Mouse (Mus musculus): ENCODE results near the gene Olfr873. TPM values are rescaled to one million over a fixed set of nuclear protein-coding genes. Genes with fewer than 3 reads are reported as not detected.
"Not testable (repeated sequence)": the region's sequence is repeated elsewhere in the genome, so short reads cannot be mapped to it uniquely, and the experiment has no call there.

The Olfr873 gene
- polyA plus RNA-seq (2015; fragmentation: Nextera tagmentation; extraction: Ambion mirVana): not detected in 2 replicates

GRCm38 (mm10) chr9:20298232-20298631, at the start of gene Olfr873:
TSS of gene Olfr873 (plus strand) at chr9:20298532.
- Histone ChIP-seq H3K27me3 (ENCODE audit: insufficient read depth, low read length) (no peaks in the 10 kb centered on the region), H3K27ac (no peak within 1 kb of the TSS), H3K4me3 (replicated peaks; ENCODE audit: low read depth, low read length) (no peak within 1 kb of the TSS), H3K36me3 (ENCODE audit: insufficient read depth, low read length) (no peaks in the 10 kb centered on the region), H3K4me1 (replicated peaks; ENCODE audit: insufficient read depth, low read length) (no peaks in the 10 kb centered on the region), H3K9ac (ENCODE audit: low read depth, low read length) (no peak within 1 kb of the TSS), H3K9me3 (replicated peaks; ENCODE audit: low read length) (no peaks in the 10 kb centered on the region), H3K4me2 (ENCODE audit: low read length) (no peak within 1 kb of the TSS)
- ATAC-seq (replicated peaks; ENCODE audit: low FRiP score, low read depth): no peak
- WGBS: 77% methylated on average over 1 of the region's 1 CpGs
- DNase-seq (ENCODE audit: low spot score): no peak
- no peak for TF ChIP-seq CTCF (IDR thresholded peaks at IDR 0.05; ENCODE audit: low read depth)

- ATAC-seq (replicated peaks; ENCODE audit: low FRiP score, low read depth): no peak
- Histone ChIP-seq H3K27me3 (ENCODE audit: insufficient read depth, low read length) (no peaks in the 10 kb centered on the region), H3K9me3 (replicated peaks; ENCODE audit: low read length) (no peaks in the 10 kb centered on the region), H3K9ac (ENCODE audit: low read depth, low read length) (no peak within 1 kb of the TSS), H3K27ac (no peak within 1 kb of the TSS), H3K36me3 (ENCODE audit: insufficient read depth, low read length) (no peaks in the 10 kb centered on the region), H3K4me3 (replicated peaks; ENCODE audit: low read depth, low read length) (no peak within 1 kb of the TSS), H3K4me2 (ENCODE audit: low read length) (no peak within 1 kb of the TSS), H3K4me1 (replicated peaks; ENCODE audit: insufficient read depth, low read length) (no peaks in the 10 kb centered on the region)
- no peak for DNase-seq (ENCODE audit: low spot score)
- 82% methylated on average over 1 of the region's 1 CpGs for WGBS
- no peak for TF ChIP-seq CTCF (IDR thresholded peaks at IDR 0.05; ENCODE audit: low read depth)
Measured at GRCm38 (mm10) chr9:20282051-20282450, 16.3 kb upstream of the Olfr873 start, which contains the start of gene Olfr39. TSS of gene Olfr39 (plus strand) at chr9:20282351.

DNA sequence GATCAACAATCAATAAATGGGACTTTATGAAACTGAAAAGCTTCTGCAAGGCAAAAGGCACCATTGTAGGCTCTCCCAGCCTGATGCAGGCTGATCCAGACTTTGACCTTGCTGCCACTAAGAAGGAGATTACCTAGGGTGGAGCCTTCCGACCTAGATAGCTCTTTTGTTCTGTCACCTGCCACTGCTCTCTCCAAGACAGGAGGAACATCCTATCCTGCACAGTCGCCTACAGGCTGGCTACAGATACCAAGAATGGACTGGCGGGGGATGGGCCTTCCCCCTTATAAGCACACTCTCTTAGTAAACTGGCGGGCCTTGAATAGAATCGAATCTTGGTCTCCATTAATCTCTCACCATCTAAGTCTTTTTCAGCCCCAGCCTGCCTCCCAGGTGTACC, 2.8 kb upstream of the Olfr873 start:
- 80% methylated on average over 5 of the region's 5 CpGs for WGBS
- DNase-seq (ENCODE audit: low spot score); H3K4me3 ChIP-seq (replicated peaks; ENCODE audit: low read depth, low read length); H3K36me3 ChIP-seq (ENCODE audit: insufficient read depth, low read length); H3K9me3 ChIP-seq (replicated peaks; ENCODE audit: low read length); H3K4me2 ChIP-seq (ENCODE audit: low read length); H3K9ac ChIP-seq (ENCODE audit: low read depth, low read length); ATAC-seq (replicated peaks; ENCODE audit: low FRiP score, low read depth); H3K4me1 ChIP-seq (replicated peaks; ENCODE audit: insufficient read depth, low read length); H3K27me3 ChIP-seq (ENCODE audit: insufficient read depth, low read length); H3K27ac ChIP-seq: not testable (repeated sequence)

DNA sequence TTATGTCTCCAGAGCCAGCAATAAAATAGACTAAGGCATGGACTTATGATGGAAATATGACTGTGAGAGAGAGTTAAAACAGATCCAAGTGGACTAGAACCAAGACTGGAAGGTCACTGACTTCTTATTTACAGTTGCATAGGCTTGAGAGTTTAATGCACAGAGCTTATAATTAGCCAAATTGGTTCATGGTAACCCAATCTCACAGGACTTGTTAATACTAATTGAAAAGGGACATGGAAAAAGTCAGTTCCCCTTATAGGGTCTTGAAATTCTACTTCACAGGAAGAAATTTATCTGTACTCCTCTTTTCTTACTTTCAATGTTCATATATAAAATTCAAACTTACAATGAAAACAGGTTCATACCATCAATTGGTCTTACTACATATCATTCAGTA, 37.7 kb downstream of the Olfr873 start, which contains the start of gene Olfr18:
Gene Olfr18, minus strand, starts transcription at position 101 of the 400 bp plus-strand sequence.
- ATAC-seq (replicated peaks; ENCODE audit: low FRiP score, low read depth): no peak
- no peak for TF ChIP-seq CTCF (IDR thresholded peaks at IDR 0.05; ENCODE audit: low read depth)

DNA sequence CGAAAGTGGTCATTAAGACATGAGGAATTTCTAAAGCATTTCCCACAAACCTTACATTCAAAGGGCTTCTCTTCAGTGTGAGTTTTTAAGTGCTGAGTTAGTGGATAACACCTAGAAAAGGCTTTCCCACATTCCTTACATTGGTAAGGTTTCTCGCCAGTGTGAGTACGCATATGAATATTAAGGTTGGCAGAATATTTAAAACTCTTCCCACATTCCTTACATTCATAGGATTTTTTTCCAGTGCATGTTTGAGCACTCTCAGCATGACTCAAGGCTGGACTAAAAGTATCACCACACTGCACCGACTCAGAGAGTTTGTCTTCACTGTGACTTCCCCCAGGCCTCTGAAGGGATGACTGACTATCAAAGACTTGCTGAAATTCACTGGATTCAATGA, 50.2 kb downstream of the Olfr873 start:
- no peak for TF ChIP-seq CTCF (IDR thresholded peaks at IDR 0.05; ENCODE audit: low read depth)

More for the DNA sequence above, 37.7 kb downstream of the Olfr873 start, which contains the start of gene Olfr18:
- Histone ChIP-seq H3K4me2 (ENCODE audit: low read length) (no peak within 1 kb of the TSS), H3K9ac (ENCODE audit: low read depth, low read length) (no peak within 1 kb of the TSS), H3K4me1 (replicated peaks; ENCODE audit: insufficient read depth, low read length) (no peaks in the 10 kb centered on the region), H3K27ac (no peak within 1 kb of the TSS), H3K4me3 (replicated peaks; ENCODE audit: low read depth, low read length) (no peak within 1 kb of the TSS), H3K9me3 (replicated peaks; ENCODE audit: low read length) (no peaks in the 10 kb centered on the region), H3K36me3 (ENCODE audit: insufficient read depth, low read length) (no peaks in the 10 kb centered on the region), H3K27me3 (ENCODE audit: insufficient read depth, low read length) (no peaks in the 10 kb centered on the region)
- no peak for DNase-seq (ENCODE audit: low spot score)

More for the DNA sequence above, 50.2 kb downstream of the Olfr873 start:
- 92% methylated on average over 4 of the region's 4 CpGs for WGBS
- Histone ChIP-seq H3K27me3 (ENCODE audit: insufficient read depth, low read length) (no peaks in the 10 kb centered on the region), H3K27ac (no peak overlapping the region), H3K36me3 (ENCODE audit: insufficient read depth, low read length) (peaks cover 19% of the 10 kb centered on the region), H3K4me3 (replicated peaks; ENCODE audit: low read depth, low read length) (no peak overlapping the region), H3K9me3 (replicated peaks; ENCODE audit: low read length) (no peaks in the 10 kb centered on the region), H3K4me1 (replicated peaks; ENCODE audit: insufficient read depth, low read length) (no peaks in the 10 kb centered on the region), H3K4me2 (ENCODE audit: low read length) (no peak overlapping the region), H3K9ac (ENCODE audit: low read depth, low read length) (no peak overlapping the region)
- DNase-seq (ENCODE audit: low spot score) (no peak), ATAC-seq (replicated peaks; ENCODE audit: low FRiP score, low read depth) (no peak)

Other genes starting within 250 kb of the Olfr873 start
- not detected in 2 replicates for gene Olfr867, start 241.0 kb upstream of the Olfr873 start, polyA plus RNA-seq (2015; fragmentation: Nextera tagmentation; extraction: Ambion mirVana)
- not detected in 2 replicates for gene Olfr868, start 199.9 kb upstream of the Olfr873 start, polyA plus RNA-seq (2015; fragmentation: Nextera tagmentation; extraction: Ambion mirVana)
- not detected in 2 replicates for gene Olfr869, start 169.5 kb upstream of the Olfr873 start, polyA plus RNA-seq (2015; fragmentation: Nextera tagmentation; extraction: Ambion mirVana)
- not detected in 2 replicates for gene Olfr870, start 124.5 kb upstream of the Olfr873 start, polyA plus RNA-seq (2015; fragmentation: Nextera tagmentation; extraction: Ambion mirVana)
- gene Olfr871, start 86.3 kb upstream of the Olfr873 start, polyA plus RNA-seq (2015; fragmentation: Nextera tagmentation; extraction: Ambion mirVana): not detected in 2 replicates
- gene Olfr872, start 61.4 kb upstream of the Olfr873 start, polyA plus RNA-seq (2015; fragmentation: Nextera tagmentation; extraction: Ambion mirVana): not detected in 2 replicates
- not detected in 2 replicates for gene Olfr39, start 16.2 kb upstream of the Olfr873 start, polyA plus RNA-seq (2015; fragmentation: Nextera tagmentation; extraction: Ambion mirVana)
- not detected in 2 replicates for gene Olfr18, start 37.6 kb downstream of the Olfr873 start, polyA plus RNA-seq (2015; fragmentation: Nextera tagmentation; extraction: Ambion mirVana)
- gene Zfp560, start 86.6 kb downstream of the Olfr873 start, polyA plus RNA-seq (2015; fragmentation: Nextera tagmentation; extraction: Ambion mirVana): 46.2 and 60.2 TPM in 2 replicates
- 13.5 and 15.3 TPM in 2 replicates for gene Zfp26, start 161.6 kb downstream of the Olfr873 start, polyA plus RNA-seq (2015; fragmentation: Nextera tagmentation; extraction: Ambion mirVana)
- gene Zfp426, start 194.2 kb downstream of the Olfr873 start, polyA plus RNA-seq (2015; fragmentation: Nextera tagmentation; extraction: Ambion mirVana): 18.2 and 19.3 TPM in 2 replicates
- gene Zfp266, start 222.9 kb downstream of the Olfr873 start, polyA plus RNA-seq (2015; fragmentation: Nextera tagmentation; extraction: Ambion mirVana): 58.0 and 63.0 TPM in 2 replicates

All from kidney, postnatal 0 days (tissue).